Mouse (Mus musculus) telencephalon, adult 2 months (tissue): ENCODE data around the gene Bicdl1.

Source experiments
- DNase-seq: peaks from one replicate; pipeline ENCODE4 v3.0.0-alpha.2; 2011; ENCODE audit warnings: low read depth, low spot score

Gene Bicdl1

DNA sequence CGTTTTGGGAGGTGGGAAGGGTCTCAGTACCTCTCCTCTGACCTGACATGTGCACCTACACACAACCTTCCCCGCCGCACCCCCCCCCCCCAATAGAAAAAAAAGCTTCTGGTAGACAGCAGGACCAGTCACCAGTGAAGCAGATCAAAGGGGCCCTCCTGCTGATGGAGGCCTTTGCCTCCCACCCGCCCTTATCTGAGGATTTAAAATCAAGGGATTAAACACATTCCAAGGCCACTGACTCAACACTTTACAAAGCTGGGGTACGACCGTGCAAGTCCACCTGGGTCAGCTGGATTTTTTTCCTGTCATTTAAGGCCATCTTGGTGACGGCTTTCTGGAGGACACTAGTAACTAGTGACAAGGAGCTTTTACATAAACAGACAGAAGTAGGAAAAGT, 63.5 kb downstream of the Bicdl1 start:
- no peak for DNase-seq

DNA sequence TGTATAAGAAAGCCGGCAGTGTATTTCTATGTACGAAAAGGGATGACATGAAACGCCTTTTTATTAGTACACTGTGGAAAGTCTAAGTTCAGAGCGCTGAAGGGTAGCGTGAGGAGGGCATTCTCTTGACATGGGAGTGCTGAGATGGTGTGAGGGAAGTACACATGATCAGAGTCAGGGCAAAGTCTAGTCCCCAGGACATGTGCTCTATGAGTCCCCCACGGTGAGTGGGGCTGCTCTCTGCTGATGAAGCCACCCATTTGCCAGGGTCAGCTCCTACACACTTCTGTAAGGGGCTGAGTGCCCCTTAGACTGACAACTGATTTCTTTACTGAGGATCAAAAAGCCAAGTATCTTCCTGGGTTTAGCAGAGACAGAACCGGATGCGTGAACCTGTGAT, 64.2 kb downstream of the Bicdl1 start:
- no peak for DNase-seq

DNA sequence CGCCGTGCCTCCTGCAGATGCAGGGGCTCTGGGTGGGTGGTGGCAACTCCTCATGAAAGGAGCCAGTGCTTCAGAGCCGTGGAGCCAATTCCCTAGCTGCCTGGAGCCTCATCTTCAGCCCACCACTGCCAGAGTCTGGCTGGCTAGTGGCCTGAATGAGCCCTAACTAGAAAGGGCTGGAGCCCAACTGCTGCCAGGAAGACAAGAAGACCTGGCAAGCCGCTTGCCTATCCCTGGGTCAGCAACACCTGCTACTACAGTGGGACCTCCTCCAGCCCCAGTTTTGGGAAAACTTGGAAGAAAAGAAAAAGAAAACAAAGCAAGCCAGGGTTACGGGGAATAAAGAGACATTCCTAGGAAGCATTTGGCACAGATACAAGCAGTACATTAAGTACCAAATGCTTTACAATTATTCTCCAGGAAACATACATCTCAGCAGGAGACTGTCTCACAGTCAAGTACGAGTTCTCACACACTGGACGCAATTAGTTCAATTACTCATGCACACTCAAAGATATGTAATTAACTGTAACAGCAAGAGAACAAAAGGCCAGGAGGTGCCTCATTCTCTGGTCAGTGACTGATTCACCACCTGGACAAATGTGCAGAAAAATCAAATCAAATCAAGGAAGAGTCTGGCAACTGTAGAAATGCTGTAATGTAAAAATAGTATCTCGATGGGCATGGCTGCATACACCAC, 64.9 kb downstream of the Bicdl1 start:
- no peak for DNase-seq

DNA sequence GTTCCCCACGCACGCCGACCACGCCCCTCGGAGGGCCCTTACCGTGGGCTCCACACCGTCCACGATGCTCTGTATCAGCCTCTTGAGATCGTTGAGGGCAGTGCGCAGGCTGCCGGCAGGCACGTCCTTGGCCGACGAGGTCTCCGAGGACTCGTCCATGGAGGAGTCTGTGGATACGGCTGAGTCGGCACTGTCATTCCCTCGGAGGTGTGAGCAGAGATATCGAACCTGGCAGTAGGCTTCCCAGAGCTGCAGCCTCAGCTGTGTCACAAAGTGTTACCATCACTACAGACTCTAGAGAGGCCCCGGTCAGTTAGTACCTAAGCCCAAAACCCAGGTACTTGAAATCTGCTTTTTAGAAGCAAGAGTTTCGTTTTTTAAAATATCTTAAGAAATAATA, 68.8 kb downstream of the Bicdl1 start:
- DNase-seq: no peak

DNA sequence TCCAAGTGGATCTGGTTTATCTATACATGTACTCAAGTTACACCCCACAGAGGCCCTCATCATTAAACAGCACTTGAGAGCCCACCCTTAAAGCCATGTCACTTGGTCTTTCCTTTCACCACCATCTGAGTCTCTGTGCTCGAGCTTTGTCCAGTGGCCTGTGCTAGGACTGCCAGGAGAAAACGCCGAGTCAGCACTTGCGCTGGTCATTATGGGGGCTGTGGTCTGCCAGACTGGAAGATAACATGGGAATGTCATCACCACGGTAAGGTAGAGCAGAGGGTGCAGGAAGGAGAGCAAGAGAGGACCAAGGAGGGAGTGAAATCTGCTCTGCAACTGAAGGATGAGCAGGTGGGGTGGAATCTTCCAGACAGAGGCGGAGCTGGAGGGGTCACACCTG, 73.1 kb downstream of the Bicdl1 start:
- no peak for DNase-seq

DNA sequence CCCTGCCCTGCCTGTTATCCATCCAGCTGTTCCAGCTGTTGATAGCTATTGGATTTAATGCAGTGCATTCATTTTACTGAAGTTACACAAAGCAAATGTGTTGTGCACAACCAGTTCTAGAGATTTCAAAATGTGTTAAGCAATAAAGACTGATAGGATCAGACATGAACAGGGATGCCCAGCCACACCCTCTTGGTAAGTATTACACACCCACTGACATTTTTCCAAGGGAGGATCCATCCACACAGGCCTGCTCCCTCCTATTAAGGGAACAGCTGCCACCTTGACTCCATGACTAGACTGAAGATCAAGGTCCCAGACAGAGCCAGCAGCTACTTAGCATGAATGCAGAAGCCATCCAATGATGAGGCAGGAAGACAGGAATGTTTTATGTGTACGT, 74.2 kb downstream of the Bicdl1 start:
- DNase-seq: no peak

DNA sequence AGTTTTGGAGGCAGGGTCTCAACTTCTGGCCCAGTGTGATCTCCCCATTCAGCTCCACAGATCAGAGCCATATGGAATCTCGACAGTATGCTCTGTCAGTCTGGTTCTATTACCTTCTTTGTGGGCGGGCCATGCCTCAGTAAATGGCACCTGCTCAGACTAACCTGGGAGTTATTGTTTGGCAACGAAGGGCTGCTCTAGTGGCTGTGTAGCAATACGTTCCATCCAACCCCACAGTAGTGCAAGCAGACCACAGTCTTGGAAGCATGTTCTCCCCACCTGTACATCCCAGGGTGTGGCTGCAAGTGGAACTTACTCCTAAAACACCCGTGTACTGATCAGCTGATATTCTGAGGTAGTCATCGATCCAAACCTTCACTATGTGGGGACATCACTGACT, 74.7 kb downstream of the Bicdl1 start:
- DNase-seq: no peak

DNA sequence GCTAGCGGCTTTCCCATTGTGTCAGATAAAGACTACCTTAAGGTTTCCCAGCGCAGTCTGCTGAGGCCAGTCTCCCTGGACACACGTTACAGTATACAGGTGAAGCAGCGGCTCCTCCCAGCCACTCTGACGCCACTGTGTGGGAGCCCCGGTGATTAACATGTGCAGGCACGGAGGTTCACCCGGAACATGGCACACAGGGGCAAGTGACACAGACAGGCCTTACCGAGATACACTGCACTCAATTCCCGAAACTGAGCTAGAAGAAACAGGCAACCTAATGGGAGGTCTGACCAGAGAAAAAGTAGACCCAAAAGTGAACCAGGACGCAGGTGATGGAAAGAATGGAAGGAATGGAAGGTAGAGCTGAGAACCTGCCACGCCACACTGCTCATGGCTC, 77.6 kb downstream of the Bicdl1 start:
- DNase-seq: no peak

DNA sequence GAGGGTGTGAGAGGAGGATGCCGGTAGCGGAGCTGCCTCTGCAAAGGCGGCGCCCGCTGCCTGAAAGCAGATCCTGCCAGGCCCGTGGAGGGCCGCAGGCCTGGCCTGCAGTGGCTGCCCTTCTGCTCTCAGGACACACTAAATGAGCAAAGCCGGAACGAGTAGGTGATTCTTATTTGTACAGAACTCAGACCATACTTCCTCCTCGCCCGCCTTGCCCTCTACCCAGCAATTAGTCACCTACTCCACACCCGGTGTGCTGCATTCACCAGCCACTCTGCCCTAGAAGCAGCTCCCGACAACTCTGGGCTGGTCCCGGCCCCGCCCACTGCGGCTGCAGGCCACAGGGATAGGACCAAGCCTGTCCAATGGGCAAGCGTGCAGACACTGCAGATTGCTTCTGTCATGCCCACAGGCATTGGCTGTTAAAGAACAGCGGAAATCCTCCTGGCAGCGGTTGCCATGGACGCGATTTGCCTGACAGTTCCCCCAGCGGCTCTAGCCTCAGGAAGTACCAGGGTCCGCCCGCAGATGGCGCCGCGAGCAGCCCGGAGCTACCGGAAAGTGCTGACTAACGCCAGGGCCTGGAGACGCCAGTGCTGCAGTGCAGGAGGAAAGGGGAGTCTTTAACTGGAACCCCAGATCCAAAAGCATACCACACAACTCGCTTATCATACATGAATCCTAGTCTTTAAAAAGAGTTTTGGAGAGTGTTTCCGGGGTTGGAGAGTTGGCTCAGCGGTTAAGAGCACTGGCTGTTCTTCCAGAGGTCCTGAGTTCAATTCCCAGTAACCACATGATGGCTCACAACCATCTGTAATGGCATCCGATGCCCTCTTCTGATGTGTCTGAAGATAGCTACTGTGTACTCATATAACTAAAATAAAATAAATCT, 78.5 kb downstream of the Bicdl1 start:
- peak; percentile 99 for DNase-seq

DNA sequence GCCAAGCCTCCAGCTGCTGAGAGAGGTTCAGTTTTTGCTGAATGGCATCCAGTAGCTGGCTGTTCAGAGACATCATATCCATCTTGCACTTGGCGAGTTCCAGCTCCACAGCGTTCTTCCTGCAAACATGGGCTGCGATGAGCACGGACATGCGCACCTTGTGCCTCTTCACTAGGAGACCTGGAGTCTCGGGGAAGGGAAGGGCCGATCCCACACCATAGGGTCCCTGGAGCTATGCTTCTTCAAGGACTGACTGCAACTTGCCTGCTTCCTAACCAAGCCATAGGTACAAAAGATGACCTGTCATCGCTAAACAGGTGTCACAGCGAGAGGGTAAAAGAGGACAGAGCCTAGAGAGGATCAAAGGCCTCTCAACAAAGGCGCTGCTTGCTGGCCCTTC, 79.6 kb downstream of the Bicdl1 start:
- DNase-seq: no peak

DNA sequence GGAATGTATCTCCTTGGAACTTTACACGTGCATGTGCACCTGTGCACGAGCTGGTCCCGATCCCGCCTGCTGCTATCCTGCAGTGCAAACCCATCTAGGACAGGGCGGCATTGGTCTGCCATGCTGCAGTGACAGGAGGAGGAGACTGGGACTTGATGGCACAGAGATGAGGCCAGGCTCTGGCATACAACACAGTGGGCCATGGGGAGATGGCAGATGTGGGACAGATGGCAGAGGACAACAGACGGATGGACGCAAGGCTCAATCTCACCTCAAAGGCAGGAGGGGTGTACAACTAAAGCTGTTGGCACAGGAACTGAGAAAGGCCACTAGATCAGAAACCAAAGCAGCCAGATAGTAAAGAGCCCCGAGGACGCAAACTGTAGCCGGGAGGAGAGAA, 80.5 kb downstream of the Bicdl1 start:
- DNase-seq: no peak

DNA sequence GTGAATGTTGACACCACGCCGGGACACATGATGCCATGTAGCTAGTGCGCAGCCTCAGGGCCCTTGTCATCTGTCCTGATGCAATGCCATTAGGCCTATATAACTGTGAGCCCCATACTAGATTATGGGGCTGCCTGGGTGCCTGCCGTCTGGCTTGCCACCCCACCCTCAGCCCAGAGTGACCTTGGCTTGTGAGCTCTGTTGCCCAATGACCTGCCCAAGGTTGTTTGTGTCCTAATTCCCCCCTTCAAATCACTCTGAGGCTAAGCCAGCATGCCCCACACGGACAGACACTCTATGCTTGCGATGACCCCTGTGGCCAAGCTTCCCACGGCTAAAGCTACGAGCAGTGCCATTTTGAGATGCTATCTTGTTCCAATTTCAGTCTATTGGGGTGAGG, 81.7 kb downstream of the Bicdl1 start:
- DNase-seq: no peak

DNA sequence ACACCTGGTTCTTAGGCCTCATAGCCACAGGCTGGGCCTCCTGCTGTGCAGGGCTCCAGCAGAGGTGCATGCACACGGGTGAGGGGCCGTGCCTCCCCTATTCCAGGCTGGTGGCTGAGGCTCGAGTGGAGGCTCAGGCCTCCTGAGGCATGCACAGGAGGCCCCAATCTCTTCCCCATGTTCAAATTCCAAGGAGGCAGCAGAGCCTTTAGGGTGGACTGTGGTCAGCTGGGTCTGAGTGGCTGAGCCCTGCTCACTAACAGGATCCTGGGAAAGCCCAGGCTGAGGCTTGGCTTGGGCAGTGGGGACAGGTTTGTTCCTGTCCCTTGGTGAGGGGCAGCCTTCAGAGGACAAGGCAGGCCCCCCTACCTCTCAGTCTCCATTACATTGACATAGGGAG, 82.5 kb downstream of the Bicdl1 start:
- no peak for DNase-seq

DNA sequence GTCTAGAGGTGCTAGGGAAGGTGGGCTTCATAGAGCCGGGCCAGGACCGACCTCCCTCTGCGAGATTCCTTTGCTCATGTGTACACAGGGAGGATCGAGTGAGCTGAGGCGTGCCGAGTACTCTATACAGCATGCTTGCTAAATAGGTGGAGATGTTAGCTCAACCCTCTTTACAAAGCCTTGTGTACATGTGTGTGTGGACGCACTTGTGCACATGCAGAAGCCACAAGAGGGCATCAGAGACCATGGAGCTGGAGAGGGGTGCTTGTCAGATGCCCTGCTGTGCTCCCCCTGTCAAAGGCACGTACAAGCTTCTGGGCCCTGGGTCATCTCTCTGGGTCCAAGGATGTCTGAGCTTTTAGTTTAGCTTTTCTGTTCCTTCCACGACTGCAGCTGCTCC, 87.2 kb downstream of the Bicdl1 start:
- no peak for DNase-seq

DNA sequence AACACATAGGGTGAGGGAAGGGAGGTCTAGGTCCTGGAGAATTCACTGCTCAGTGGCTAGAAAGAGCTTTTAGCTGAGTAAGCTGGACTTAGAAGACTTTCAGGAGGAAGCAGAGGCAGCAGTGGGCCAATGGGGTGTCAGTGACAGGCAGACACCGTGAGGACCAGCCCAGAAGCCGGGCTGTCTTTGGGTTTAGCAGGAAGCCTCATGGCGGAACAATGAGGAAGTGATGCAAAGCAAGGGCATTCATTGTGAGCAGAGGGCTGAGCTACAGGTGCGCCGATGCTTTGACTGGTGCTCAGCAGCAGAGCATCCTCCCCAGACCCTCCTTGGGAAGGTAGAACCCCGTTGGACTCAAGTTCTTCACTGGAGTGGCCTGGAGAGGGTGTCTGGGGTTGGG, 95.9 kb downstream of the Bicdl1 start:
- DNase-seq: no peak

DNA sequence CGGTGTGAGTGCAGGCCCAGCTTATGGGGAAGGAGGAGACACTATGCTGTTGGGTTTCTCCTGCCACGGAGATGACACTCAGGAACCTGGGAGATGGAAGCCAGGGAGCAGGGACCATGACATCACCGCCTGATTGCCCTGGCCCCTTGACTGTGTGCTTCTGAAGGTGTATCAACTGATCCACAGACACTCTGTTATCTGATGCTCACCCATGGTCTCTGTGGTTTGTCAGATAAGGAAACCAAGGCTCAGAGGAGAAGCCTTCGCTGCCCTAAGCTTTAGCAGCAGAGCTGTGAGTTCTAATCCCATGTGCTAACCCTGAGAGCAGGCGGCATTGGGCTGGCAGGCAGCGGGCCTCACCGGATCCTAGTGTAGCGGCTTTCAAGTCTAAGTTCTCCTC, 97.4 kb downstream of the Bicdl1 start:
- no peak for DNase-seq

DNA sequence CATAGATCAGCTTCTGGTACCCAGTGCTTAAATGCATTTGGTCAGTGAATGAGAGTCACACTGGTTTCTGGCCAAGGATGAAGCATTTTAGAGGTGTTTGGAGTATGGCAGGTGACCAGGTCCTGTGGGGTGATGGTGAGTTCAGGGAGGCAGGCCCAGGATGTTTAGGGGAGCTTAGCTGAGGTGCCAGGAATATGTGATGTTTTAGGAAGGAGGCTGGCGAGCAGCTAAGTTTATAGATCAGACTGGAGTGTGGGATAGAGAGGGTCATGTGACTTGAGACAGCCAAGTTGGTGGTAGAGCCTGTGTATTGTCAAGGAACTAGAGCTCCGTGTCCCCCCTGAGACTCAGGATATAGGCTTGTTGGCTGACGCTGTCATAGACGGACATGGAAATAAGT, 98.4 kb downstream of the Bicdl1 start:
- no peak for DNase-seq

DNA sequence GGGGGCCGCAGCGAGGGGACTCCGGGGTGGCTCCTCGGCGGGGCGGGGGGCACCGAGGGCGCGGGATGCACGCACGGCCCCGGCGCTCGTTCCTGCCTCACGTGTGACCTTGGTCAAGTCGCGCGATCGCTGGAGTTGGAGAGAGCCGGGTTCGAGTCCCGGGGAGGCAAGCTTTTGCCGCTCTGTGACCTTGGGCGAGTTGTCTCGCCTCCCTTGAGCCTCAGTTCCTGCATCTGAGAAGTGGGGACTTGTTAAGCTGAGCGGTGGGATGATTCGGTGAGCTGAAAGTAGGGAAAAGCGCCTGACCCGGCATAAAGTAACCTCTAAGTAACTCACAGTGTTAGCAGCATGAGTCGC, 99.1 kb downstream of the Bicdl1 start:
- DNase-seq: no peak

DNA sequence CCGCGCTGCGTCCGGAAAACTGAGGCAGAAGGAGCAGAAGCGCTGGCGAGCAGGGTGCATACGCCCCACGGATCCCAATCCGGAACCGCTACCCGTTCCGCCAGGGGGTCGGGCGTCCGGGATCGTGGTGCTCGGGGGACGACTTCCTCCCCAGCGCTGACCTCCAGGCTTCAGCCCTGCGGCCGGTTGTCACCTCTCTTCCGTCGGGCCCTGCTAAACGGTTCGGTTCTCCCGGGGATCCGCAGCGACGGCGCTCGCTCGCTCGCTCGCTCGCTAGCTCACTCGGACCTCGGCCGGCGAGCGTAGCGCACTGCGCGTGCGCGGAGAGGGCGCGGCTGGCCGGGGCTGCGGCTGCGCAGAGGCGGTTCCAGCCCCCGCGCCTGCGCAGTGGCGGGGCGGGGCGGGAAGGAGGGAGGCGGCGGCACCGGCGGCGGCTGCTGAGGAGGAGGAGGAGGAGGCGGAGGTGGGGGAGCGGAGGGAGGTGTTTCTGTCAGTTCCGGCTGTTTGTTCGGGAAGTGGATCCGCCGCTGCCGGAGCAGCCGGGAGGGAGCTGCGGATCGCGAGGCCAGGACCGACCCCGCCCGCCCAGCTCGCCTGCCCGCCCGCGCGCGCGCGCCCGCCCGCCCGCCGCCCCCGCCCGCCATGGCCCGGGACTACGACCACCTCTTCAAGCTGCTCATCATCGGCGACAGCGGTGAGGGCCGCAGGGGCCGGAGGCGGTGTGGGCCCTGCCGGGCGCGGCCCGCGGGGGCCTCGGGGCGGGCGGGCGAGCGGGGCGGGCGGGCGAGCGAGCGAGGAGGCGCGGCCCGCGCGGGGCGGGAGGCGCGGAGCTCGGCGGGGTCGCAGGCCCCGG, 99.7 kb downstream of the Bicdl1 start, which contains the start of gene Rab35:
TSS of gene Rab35 (plus strand) at position 404 of the 853 bp plus-strand sequence.
- DNase-seq: peak; percentile 56

DNA sequence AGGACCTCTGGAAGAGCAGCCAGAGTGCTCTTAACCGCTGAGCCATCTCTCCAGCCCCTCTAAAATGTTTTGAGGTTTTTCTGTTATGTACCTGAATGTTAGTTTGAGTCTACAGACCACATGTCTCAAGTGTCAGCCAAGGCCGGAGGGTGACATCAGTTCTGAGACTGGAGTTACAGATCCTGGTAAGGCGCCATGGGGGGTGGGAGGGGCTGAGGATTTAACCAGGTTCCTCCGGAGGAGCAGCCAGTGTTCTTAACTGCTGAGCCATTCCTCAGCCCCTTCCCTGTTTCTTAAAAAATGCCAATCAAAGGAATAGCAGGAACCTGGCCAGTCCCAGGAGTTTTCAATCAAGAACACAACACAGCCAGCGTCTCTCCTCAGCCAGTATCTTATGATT, 101.1 kb downstream of the Bicdl1 start:
- DNase-seq: no peak

DNA sequence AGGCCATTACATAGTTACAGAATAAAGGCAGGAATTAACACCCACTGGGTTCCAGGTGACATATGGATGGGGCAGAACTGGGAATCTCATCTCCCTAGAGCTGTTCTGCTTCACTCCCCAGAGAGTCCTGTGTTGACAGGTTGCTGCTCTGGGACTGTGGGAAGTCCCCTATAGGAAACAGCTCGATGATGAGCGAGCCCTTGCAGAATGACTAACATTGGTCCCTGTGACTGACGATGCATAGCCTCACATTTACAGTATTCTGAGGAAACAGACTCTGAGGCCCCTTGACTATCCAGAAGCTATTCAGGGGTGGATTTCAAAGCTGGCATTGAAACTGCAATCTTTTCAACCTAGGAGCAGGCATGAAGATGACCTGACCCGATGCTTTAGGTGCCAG, 101.7 kb downstream of the Bicdl1 start:
- no peak for DNase-seq

DNA sequence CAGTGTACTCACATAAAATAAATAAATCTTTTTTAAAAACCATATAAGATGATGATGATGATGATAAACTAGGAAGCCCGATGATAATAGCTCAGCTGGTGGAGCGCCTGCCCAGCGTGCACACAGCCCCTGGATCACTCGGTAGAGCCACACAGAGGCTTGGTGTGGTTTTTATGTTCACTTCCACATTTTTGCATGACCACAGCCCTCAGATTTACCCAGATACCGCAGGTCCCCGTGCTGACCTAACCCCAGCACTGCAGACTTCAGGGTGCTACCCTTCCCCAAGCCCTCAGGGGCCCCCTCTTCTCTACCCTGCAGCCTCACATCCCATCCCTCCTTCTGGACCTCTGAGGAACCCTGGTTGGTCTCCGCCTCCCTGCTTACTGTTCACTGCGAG, 103.3 kb downstream of the Bicdl1 start:
- no peak for DNase-seq
